Mouse (Mus musculus): Measurements from ENCODE around the gene Dcn.

Dcn gene

DNA sequence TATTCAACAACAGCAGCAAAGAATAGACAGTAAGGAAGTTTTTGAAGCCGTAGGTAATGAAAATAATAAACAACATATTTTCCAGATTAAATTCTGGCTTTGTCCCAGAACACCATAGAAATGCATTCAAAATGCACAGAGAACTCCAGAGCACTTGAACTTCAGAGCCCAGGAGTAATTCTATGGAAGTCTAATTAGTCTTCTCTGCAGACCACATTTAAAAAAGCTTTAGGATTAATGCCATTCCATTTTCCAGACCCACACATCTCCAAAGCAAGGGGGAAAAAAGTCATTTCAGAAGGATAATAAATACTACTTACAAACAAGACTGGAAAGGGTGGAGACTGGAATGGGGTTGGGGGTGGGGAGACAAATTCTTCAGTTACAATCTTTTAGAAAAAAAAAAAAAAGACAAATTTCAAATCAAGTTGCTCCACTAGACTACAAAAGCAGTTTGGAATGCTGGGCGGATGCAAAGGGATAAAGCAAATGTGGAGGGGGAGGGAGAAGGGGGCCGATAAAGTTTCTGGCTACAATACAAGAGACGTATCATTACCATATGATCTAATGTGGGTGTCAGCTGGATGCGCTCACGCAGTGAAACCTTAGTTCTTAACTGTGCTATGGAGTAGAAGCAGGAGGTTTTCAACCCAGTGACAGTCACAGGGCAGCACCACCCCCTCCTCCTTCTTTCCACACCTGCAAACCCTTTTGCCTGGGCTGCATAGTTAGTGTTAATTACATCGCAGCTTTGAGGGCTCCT, at the start of gene Dcn:
Gene Dcn, plus strand, starts transcription at position 606 of the 763 bp plus-strand sequence.
- DNase-seq (ENCODE audit: low read depth, low spot score), result peak; percentile 20

DNA sequence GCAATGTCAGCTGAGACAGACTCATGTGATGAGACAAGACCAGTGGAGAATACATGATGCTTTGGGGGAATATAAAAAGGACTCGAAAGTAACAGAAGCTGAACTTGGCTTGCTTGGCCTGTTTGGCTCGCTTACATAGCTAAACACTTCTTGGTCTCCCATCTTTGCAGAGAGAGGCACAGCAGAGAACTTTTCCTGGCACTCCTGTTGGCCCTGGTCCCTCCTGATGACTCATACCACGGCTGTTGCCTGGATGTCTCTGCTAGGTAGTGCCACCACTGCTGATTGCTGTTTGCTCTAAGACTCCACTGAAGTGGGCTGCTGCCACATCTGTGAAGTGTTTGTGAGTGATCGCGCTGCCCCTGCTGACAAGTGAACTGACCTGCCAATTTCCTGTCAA, 42.7 kb upstream of the Dcn start:
- peak; percentile 87 for DNase-seq (ENCODE audit: low read depth, low spot score)

DNA sequence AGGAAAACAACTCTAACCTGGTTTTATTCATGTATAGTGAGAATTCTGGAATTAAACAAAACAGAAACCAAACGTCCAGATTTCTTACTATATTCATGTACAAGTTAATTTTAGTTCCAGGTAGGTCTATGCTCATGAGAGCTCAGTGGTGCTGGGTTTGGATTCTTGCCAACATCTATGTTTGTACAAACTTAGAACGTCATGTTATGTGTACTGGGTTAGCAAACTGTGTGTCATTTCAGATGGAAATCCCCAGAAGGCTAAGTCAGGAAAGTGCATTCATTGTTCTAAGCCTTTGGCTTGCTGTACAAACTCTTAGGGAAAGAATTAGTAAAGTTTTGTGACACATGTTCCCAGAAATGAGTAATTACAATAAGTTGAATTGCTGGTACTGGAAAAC, 37.1 kb upstream of the Dcn start:
- DNase-seq (ENCODE audit: low read depth, low spot score), result no peak

DNA sequence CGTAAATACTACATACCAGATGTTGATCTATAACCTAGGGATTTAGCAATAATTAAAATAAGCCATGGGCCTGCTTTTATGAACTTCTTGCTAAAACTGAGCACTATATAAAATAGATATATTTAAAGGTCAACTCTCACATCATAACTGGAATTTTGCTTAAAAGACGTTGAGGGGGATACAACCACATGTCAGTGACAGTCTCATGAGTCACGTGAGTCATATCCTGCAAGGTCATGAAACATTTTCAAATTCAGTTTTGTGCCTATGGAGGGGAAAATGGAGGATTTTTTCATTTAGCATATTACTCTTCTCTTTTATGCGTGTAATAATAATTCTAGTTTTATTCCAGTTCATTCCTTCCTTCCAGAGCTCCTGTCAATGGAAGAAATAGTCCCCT, 32.9 kb upstream of the Dcn start:
- DNase-seq (ENCODE audit: low read depth, low spot score), result no peak

- no peak for DNase-seq (ENCODE audit: low read depth, low spot score)
Measured at GRCm38 (mm10) chr10:97452886-97453285, 26.5 kb upstream of the Dcn start.

GRCm38 (mm10) chr10:97453529-97453928, 25.9 kb upstream of the Dcn start:
- peak; percentile 8 for DNase-seq (ENCODE audit: low read depth, low spot score)

DNA sequence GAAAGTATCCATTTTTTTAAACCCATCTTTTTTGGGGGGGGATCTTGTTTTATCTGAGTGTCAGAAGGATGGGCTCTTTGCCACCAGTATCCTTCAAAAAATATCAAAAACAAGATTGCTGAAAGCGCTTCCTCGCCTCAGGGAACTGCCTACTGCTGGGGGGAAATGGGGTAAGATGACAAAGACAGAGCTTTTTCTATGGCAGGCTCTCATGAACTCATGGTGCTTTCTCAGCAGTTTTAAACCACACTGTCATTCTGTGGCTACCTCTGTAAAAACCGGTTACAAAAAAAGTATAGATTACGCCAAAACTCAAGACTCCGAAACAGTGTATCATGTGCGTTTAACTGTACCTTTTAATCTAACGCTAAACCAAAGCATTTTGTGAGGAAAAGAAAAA, 22.4 kb upstream of the Dcn start:
- DNase-seq (ENCODE audit: low read depth, low spot score), result no peak

- DNase-seq (ENCODE audit: low read depth, low spot score), result no peak
Measured at GRCm38 (mm10) chr10:97466818-97467217, 12.6 kb upstream of the Dcn start.

- DNase-seq (ENCODE audit: low read depth, low spot score), result no peak
Measured at GRCm38 (mm10) chr10:97469411-97470140, 9.8 kb upstream of the Dcn start.

DNA sequence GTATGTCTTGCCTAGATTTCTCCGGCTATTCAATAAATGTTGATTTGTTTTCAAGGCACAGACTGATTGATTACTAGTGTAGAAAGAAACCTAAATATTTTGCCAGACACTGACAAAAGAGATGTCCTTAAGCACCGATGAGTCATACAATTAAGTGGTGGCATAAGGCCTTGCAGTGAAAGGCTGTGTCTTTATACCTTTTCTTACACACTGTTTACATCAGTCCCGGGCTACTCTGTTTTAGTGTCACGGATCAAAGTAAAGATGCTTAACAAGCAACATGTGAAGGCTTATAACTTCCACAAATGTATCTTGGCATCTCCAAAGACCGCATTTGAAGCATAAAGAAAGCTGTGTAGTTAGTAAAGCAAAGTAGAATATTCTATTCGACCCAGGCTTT, 3.9 kb upstream of the Dcn start:
- DNase-seq (ENCODE audit: low read depth, low spot score), result no peak

DNA sequence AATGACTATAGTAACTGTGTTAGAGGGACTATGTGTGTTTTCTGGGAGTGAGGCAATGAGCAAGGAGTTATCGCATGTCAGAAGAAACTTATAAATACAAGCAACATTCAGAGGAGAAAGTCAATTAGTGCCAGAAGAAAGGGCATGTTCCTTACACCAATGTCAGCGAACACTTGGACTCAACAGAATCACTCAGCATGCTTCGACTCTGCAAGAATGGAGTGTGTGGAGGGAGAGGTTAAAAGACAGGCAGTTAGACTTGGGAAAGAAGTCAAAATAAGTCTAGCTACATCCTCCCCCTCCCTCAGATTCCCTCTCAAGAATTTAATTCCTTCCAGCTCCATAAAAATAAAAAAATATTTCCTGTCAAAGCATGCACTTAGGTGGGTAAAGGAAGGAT, 1.1 kb upstream of the Dcn start:
- DNase-seq (ENCODE audit: low read depth, low spot score), result no peak

GRCm38 (mm10) chr10:97482150-97482549, 2.7 kb downstream of the Dcn start:
- no peak for DNase-seq (ENCODE audit: low read depth, low spot score)

DNA sequence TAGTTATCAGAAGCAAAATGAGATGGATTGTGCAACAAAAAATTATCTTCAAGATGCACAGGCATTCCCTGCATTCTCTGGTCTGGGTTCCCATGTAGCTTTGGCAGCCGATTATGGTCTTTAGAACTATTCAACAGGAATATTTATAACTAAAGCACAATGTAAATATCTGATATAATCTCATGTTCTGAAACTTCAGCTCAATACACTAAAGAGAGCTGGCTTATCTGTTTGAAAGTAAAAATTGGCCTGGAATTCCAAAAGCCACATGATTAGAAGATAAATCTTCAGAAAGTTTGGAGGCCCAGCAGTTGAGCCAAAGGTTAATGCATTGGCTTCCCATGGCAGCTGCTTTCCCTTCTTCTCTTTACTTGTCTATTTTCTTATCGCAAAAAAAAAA, 4.6 kb downstream of the Dcn start:
- no peak for DNase-seq (ENCODE audit: low read depth, low spot score)

DNA sequence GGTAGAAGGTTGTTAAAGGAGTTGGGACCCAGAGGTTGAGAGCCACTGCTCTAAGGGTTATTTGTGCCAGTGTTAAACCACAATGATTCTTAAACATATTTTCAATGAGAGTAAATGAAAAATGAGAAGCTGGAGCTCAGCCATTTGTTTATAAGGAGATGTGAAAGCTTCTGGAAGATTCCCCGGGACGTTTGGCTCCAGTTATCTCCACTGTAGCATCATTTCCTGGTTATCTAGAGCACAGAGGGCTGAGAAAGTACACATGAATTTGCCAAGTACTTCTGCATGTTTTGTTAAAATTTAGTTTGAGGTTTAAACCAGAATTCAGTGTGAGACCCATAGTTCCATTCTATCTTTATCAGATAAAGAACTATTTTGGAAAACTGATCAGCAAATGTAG, 5.7 kb downstream of the Dcn start:
- no peak for DNase-seq (ENCODE audit: low read depth, low spot score)

GRCm38 (mm10) chr10:97486085-97486484, 6.7 kb downstream of the Dcn start:
- no peak for DNase-seq (ENCODE audit: low read depth, low spot score)

DNA sequence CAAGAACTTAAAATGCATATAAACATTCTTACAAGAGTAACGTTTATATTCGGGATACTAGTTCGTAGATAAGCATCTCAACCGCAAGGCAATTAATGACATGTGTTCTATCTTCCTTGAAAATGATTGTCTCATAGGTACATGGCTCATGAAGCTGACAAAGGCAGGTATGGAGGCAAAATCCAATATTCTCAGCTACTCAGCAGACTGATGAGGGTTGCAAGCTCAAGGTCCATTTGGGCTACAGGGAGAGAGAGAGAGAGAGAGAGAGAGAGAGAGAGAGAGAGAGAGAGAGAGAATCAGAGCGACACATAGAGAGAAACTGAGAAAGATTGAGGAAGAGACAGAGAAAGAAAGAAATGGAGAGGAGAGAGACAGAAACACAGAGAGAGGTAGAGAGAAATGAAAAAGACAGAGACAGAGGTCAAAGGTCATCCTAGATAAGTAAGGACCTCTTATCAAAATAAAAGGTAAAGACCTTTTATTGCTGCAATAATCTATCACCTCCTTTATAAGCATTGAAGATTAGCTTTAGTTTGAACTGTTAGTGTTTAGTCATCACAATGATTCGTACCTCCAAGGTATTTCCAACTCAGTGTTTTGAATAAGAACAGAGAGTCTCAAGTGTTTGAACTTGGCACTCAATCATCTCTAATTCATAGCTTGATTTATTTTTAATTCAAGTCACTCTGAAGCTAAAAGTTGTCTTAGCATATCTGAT, 8.0 kb downstream of the Dcn start:
- DNase-seq (ENCODE audit: low read depth, low spot score), result no peak

DNA sequence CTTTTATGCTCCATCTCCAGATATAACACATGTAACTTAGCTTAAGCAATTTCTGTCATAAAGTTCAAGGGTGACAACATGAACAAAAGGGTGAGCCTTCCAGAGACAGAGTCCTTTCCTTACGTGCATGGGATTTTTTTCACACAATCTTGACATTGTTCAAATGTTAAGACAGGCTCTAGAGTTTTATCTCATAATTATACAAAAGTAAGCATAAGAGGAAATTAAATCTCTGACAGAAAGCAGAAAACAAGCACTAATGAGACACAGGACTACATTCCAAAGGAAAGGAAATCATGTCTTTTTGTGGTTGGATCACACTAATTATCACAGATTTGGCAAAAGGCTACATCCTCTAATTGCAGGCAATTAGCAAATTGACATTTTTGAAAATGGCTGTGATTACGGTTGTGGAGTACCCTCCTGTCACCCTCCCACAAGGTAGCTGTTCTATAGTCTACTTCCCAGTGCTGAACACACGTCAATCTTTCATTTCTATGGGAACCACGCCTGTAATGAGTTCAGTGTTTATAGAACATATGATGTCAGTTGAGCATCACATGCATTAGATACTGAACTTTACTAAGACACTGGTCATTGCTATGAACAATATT, 13.1 kb downstream of the Dcn start:
- peak; percentile 13 for DNase-seq (ENCODE audit: low read depth, low spot score)

DNA sequence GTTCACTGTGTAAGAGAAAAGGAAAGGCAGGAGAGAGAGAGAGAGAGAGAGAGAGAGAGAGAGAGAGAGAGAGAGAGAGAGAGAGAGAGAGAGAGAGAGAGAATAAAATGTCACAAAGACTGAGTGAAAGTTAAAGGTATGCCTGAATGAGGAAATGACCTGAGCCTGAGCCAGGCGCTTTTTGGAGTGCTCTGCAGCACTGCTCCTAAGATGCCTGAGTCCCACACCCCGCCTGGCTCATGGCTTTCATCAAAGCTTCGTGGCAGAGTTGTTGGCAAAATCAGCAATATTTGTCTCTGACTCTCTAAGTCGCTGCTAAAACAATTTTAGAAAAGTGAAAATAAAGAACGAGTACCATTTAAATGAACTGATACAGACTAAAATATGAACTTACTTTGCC, 18.2 kb downstream of the Dcn start:
- DNase-seq (ENCODE audit: low read depth, low spot score), result no peak

DNA sequence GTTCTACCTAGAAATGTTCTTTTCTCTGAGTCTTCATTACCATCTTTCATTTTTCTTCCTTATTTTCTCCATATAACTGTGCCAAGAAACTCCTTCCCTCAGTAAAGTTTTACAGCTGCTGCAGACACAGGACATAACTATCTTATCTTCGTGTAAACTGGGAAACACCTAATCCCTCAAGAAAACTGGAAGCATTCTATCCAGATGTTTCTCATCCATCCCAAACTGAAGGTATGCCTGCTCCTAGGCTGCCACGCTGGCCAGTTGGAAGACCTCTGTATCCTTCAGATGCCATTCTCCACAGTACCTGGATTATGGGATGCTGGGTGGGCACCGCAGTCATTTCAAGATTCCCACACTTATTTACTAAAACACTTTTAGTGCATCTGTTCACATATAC, 44.0 kb downstream of the Dcn start:
- no peak for DNase-seq (ENCODE audit: low read depth, low spot score)

DNA sequence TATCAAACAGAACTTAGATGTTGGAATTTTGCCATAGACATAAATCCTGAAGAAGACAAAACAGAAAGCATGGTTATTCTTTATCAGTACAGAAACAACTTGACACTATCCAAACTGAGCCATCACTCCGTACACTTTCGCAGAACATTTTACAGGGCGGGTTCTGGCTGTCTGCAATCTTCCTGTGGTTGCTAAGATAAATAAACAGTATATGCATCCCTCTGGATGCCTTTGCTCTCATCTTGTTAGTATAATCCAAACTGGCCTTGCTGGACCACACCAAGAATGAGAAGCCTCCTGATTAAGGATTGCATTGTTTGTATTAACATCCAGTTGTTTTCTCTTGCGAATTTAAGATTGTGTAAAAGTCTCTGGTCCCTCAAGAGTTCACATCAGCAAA, 56.3 kb downstream of the Dcn start:
- DNase-seq (ENCODE audit: low read depth, low spot score), result no peak

DNA sequence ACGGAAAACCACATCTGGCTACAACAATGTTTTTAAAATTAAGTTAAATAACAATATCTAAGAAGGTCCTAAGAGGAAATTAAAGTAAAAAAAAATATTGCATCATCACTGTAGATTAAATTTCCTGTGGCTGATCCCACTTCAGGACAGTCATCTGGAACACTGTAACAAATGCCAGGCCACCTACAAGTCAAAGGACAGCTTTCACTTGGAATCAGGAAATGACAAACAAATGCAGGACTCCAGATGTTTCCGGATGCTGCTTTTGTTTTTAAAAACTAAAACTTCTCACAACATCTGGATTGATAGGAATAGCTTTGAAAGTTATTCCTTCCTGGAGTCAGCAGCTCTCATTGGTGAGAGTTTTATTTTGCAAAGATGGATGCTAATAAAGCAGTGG, 57.5 kb downstream of the Dcn start:
- no peak for DNase-seq (ENCODE audit: low read depth, low spot score)

DNA sequence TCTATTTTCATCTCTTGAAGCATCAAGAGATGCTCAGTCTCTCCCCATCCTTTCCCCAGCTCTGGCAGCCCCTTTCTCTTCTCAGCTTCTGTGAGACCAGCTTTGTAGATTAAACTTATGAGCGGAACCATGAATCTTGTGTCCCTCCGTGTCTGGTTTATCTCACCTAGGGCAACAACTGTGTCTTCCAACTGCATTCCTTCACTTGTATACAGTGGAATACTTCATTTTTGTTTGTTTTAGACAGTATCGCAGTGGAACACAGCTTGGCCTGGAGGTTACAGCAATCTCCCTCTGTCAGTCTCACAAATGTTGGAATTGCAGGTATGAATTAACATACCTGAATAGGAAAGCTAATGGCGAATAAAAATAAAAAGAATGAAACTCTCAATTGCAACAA, 58.8 kb downstream of the Dcn start:
- no peak for DNase-seq (ENCODE audit: low read depth, low spot score)

Data from brain, adult 2 months (tissue).